Mouse (Mus musculus): ENCODE results near the gene Fnbp1l.

Fnbp1l gene

DNA sequence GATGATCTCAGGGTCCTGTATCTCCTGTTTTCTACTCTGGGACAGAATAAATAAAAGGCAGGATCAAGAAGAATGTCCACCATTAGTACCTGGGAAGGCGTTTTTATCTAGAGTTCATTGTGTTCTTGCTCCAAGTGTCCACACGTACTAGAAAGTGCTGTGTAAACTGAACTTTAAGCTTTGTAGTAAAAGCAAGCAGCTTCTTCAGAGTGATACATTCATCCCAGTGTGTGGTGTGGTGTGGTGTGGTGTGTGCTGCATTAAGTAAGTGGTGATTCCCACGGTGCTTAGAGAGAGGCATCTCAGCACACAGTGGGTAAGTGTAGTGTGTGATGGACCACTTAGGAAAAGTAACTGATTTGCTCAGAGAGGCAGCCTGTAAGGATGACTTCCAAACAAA lies 91.0 kb downstream of the Fnbp1l start:
- no peak for DNase-seq (ENCODE audit: low spot score in 2 of 2)

DNA sequence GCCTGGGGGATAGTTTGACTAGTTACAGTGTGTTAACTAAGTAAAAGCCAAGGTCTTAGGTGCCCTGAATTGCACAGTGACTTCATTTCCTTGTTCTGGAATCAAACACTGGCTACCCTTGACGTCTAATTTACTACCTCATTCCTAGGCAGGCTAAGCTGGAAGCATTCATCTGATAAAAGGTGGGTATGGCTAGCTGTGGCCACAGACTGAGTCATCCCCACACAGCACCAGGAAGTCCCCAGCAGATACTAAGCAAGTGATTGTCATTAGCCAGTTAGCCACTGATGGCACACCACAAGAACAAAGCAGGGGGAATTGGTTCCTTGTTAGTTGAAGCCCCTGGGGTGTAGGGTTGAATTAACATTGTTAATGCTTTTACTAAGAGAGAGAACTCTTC lies 98.2 kb downstream of the Fnbp1l start:
- no peak for DNase-seq (ENCODE audit: low spot score in 2 of 2)

DNA sequence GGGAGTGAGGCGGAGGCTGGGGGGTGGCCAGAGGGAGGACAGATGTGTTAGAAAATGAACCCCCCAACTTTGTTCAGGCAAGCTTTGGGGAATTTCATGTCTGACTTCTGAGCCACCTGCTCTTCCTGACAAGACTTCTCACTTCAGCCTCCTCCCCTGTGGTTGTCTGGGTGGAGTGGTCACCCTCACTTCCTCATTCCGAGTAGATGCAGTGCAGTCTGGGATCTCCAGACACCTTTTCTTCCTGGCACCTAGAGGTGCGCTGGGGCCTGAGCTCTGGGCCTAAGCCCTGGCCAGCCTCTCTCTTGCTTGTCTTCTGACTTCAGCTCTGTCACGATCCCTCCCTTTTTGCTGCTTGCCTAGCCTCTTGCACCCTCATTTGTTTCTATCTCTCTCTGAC lies 98.6 kb downstream of the Fnbp1l start:
- no peak for DNase-seq (ENCODE audit: low spot score in 2 of 2)

DNA sequence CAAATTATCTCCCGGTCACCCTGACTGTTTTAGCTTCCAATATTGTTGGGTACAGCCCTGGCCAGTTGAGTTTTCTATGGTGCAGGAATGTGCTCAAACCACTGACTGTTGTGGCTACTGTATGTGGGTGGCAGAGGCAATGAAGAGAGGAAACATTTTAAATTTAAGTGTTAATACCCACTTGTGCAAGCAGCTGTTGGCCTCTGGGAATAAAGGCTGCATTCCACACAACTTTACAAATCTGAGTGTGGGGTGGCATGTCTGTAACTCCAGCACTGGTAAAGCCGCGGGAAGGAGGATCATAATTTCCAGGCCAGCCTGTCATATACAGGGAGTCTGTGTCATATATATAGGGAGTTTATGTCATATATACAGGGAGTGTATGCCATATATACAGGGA lies 99.2 kb downstream of the Fnbp1l start:
- no peak for DNase-seq (ENCODE audit: low spot score in 2 of 2)

DNA sequence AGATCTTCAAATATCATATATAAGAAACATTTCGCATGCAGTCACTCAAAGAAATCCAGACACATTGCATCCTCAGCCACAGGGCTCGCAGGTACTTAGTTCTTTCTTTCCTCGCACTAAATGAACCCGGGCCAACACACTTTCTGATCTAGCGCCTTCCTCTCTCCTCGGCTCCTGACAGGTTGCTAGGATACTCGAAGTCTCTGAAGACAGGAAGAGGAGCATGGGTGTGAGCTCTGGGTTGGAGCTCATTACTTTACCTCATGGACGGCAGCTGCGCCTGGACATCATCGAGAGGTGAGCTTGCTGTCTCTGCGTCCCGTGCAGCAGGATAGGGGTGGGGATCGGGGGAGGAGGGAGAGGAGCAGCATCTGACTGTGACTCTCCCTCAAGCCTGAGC lies 100.4 kb downstream of the Fnbp1l start:
- DNase-seq (ENCODE audit: low spot score in 2 of 2): no peak

DNA sequence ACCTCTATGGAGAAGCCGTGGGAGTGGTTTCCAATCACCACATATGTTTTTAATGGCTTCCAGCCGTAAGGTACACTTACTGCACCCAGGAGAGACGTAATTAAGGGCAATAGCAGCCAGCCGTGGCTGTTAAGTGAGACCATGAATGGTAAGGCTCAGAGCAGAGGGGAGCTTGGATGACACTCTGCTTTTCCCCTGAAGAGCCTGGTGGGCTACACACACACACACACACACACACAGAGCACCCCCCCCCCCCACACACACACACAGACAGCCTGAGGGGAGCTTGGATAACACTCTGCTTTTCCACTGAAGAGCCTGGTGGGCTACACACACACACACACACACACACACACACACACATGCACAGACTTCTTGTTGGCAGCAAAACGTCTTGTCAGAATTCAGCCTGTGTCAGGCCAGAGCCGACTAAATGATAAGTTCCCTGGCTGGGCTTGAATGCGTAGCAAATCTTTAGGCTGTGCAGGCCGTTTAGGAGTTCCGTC lies 101.2 kb downstream of the Fnbp1l start:
- DNase-seq (ENCODE audit: low spot score in 2 of 2): no peak

DNA sequence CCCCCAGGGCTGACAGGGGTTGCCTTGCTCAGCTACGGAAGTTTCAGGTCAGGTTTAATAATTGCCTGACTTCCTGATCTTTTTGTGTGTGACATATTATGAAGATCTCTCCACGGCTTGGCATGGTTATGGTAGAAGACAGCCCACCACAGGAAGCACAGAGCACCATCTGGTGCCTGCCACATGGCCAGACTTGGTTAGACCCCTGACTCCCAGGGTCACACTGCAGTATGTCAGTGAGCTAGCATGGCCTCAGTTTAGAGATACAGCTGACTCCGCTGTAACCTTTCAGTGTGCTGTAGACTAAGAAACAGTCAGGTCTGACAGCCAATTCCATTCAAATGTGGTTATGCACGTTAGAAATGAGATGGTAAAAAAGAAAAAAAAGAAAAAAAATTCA lies 101.8 kb downstream of the Fnbp1l start:
- no peak for DNase-seq (ENCODE audit: low spot score in 2 of 2)

DNA sequence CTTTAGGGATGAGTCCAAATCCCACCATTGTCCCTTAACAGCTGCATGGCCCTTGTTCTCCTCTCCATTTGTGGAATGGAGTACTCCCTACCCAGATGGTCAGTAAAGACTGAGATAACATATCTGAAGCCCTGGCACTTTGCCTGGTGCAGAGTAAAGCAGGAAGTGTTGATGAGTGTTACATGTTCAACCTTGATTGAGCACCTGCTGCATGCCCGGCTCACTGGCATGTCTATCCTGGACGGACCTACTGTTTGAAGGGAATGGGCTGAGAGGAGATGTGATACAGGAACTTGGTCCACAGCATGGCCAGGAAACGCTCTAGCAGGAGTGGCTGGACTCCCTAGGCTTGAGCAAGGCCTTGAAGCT lies 103.2 kb downstream of the Fnbp1l start:
- no peak for DNase-seq (ENCODE audit: low spot score in 2 of 2)

DNA sequence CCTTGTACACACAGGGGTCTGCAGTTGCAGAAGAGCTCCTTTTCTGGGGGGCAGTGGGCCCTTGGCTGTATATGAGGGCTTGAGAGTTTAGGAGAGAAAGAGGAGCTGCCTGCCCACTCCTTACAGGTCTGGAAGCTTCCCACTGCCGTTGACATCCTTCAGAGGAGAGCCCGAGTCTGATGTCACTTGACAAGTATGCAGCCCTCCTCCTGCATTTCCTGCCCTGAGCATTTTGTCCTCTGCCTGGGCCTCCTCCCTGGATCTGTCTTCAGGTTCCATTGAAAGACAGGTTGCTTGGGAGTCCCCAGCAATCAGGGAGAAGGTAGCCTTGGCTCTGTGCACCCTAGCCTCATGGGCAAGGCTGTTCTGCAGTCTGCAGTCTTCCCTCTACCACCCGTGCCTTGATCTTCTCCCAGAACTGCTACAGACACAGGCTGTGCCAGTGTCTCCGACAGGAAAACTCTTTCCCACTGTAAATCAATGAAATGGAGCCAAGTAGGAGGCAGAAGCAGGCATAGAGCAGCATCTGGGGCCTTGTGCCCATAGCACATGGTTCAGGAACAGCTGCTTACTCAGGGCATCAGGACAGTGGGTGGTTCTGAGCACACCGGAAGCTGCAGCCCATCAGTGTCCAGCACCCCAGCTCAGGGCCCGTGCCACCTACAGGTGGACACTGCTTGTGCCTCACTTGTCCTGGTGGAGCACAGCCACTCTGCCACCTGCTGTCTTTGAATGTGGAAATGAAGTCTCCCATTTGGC lies 103.8 kb downstream of the Fnbp1l start:
- DNase-seq (ENCODE audit: low spot score in 2 of 2): no peak

DNA sequence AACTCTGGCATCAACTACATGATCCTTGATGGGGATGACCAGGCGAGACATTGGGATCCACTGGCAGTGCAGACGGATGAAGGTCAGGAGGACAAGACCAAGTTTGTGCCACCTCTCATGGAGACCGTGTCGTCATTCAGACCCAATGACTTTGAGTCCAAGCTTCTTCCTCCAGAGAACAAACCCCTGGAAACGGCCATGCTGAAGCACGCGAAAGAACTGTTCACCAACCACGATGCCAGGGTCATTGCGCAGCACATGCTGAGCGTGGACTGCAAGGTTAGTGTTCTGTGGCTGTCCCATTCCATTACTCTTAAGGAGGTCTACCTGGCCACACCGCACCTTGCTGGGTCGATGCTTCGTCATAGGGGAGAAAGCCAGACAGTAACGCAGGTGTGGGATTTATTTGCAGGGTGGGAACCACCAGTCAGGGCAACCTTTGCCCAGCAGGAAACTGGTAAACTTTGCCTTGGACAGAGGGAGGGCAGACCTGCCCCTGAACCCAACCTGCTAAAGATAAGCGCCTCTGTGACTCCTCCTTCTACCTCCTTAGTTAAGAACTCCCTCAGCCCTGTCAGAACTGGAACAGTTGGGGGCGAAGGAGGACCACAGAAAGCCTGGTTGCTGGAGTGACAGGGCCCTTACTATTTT lies 106.7 kb downstream of the Fnbp1l start:
- DNase-seq (ENCODE audit: low spot score in 2 of 2): no peak

DNA sequence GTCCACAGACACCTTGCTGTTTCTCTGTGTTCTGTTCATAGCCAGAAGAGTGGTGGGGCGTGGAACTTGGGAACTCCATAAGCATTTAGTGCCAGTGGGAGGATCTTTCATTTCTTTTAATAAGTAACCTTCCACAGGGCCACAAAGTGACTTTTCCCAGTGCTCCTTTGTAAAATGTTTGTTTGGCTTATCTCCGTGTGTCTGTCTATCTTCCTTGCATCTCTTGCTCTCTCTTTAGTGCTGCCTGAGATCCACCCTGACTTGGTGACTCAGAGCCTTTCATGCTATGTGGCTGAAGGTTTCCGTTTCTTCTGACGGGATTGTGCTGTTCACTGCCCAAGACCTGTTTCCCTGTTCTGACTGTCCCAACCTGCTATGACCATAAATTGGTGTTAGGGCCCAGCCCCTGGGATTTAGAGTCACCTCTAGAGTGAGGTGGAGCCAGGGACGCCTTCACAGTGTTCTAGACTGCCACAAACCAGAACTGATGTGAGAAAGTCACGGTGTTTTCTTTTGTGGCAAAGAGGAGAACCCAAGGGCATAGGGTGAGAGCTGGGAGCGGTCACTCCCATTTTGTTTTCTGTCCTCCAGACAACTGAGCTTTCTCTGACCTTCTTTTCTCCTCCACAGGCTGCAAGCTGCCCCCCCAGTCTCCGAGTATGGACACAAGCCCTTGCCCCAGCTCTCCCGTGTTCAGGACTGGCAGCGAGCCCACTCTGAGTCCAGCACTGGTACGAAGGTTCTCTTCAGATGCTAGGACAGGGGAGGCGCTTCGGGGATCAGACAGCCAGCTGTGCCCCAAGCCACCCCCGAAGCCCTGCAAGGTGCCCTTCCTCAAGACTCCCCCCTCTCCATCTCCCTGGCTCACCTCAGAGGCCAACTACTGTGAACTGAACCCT lies 107.5 kb downstream of the Fnbp1l start:
- DNase-seq (ENCODE audit: low spot score in 2 of 2): no peak

DNA sequence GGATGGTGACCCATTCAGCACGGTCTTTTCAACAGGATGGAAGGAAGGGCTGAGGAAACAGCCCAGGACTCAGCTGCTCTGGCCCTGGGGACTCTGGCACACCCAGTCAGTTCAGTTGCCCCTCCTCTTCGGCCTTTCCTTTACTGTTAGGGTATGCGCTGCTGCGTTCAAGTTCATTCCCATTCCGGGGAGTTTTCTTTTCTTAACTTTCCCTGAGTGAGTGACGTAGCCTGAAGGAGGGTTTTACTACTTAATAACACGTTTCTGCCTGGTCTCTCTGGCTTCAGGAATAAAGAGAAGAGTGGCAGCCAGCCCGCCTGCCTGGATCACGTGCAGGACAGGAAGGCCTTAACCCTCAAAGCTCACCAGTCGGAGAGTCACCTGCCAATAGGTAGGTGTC lies 108.6 kb downstream of the Fnbp1l start:
- DNase-seq (ENCODE audit: low spot score in 2 of 2): no peak

DNA sequence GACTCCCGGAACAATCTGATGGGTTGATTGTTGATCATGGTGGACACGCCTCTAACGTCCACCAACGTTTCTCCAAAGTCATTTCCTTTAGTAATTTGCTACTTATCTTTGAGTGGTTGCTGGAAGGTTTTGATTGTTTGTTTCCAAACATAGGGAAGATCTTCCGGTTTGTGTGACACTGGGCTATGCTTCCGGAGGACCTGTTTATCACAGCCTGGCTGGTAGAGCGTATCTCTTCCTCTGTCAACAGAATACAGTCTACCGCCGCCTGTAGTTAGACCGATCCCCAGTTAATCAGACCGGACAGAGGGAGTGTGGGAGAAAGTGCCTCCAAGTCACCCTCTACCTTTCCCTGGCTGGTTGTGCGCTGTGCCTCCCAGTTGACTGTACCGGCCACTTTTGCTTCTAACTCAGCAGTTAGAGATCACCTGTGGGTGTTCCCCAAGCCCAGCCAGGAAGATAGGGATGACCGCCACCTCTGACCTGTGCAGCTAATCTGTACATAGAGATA lies 109.2 kb downstream of the Fnbp1l start:
- no peak for DNase-seq (ENCODE audit: low spot score in 2 of 2)

DNA sequence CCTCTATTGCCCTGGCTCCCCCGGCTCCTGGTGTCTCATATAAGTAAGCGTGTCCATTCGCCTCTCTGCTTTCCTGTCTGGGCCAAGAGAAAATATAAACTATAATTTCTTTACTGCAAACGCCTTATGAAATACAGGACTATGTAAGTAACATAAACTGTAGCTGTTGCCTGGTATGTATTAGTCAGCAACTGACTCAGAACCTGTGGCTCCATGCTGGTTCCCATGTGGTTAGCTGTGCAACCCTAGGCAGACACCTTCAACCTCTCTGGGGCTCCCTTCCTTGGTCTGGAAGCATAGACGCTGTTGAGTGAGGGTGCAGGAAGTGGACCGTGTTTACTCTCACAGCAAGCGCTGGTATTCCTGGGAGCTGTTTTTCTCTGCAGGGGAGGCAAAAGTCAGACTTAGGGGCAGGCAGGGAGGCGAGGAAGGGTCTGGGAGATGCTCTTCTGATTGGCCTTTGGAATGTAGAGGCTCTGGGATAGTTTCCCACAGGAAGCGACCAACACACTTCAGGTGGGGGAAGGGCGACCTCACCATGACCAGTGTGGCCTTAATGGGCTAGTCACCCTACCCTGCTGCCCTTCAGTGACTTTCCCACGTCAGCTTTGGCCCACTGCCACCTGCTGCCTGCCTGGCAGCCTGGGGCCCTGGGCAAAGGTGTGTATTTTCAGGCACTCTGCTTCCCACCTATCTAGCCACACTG lies 109.8 kb downstream of the Fnbp1l start:
- no peak for DNase-seq (ENCODE audit: low spot score in 2 of 2)

DNA sequence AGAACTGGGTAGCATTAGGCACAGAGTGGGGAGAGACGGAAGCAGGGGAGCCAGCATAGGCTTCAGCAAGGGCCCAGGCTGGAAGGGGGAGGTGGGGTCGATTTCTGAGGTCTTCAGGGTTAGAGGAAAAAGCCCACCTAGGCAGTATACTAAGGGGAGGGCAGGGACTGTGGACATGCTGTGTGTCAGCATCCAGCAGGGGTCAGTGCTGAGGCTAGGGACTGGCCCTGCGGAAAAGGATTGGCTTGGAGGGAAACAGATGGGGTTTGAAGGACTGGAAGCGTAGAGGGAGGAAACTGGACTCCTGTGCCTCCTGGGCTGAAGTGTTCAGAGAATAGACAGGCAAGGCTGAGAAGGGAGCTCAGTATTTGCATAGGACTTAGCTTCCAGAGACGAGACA lies 110.4 kb downstream of the Fnbp1l start:
- no peak for DNase-seq (ENCODE audit: low spot score in 2 of 2)

DNA sequence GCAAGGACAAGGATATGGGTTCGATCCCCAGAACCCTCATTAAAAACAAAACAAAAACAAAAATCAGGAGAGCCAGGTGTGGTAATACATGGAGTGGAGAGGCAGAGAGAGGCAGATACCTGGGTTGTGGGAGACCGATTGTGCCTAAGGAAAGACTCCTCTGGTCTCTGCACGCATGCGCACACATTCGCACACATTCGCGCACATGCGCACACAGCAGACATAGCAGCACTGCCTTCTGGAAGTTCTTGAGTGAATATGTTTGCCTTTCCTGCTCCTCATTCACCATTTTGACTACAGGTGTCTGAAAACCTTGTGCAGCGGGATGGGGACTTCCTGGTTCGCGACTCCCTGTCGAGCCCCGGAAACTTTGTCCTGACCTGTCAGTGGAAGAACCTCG lies 111.7 kb downstream of the Fnbp1l start:
- no peak for DNase-seq (ENCODE audit: low spot score in 2 of 2)

DNA sequence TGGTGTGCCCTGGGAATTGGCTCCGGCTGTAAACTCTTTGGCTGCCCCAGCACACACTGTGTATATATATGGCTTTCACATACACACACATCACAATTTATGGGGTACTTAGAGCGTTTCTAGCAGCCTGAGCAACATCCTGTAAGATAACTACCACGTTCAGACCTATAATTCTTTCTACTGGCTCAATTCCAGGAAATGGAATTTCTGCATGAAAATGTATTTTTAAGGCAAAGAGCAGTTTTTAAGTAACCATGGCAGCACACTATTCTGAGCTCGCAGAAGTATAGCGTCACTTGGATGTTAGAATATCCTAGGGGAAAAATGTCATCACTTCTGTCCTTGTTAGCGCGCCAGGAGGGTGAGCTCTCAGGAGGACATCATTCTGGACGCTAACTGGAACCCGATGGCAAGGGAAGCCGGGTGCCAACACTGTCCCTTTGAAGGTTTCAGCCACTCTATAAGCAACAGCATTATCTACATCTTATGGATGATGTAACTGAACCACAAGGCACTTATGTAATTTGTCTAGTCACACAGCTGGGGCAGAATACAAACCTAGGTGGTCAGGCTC lies 113.1 kb downstream of the Fnbp1l start:
- DNase-seq (ENCODE audit: low spot score in 2 of 2): no peak

DNA sequence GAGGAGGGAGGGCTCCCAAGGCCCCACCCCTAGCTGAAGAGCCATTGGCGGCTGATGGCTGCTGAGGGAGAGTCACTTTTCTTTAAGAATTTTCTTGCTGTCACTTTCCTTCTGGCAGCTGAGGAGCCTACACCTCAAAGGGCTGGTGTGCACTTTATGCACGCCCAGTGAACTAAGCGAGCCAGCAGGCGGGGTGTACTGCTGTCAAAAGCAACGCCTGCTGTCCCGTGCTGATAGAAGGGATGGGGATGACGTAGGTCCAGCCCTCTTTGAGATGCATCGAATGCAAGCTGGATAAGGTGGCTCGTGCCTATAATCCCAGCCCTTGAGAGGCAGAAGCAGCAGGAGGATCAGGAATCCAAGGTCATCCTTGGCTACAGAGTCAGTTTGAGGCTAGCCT lies 118.6 kb downstream of the Fnbp1l start:
- no peak for DNase-seq (ENCODE audit: low spot score in 2 of 2)

DNA sequence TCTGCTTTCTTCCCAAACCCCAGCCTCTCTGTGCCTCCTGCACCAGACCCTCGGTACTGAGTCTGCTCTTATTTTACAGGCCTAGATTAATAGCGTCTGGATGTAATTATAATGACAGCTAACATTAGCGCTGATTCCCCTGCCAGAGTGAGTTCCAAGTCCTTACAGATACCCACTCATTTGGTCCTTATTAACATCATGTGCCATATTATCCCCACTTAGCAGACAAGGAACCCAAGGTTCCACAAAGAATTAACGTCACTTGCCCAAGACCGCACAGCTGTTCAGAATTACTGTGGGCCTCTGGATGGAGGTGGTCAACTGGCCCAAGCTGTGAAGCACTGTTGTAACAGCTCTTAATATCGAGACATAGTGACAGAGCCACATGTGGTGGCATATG lies 119.9 kb downstream of the Fnbp1l start:
- no peak for DNase-seq (ENCODE audit: low spot score in 2 of 2)

DNA sequence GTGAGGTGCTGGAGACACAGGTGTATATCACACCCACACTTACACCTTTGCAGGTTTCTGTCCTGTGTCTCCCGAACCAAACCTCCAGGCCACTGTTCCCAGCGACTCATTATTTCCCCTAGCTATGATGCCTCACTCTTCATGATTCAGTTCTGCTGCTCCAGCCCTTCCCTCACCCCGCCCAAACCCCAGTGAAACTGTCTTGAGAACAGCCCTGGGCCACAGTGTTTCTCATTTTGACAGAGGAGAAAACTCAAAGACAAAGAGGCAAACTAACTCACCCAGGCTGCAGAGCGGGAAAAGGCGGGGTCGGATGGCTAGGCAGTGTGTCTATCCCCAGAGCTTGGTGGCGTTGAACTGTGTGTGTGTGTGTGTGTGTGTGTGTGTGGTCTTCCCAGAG lies 121.0 kb downstream of the Fnbp1l start:
- no peak for DNase-seq (ENCODE audit: low spot score in 2 of 2)

DNA sequence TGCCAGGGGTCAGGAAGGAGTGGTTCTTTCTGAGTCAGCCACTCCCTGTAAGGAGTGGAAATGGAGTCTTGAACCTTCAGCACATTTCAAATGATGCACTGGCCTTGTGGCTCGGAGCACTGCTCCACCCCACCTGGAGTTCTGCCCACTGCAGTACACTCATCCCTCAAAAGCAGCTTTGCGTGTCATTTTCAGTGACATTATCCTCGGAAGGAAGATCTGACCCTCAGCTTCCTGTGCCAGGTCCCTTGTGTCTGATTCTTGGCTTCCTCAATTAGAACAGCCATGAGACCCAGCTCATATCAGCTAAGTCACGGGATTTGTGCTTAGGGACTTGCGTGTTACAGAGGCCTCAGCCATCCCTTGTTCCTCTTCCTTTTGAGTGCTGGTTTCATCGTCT lies 121.6 kb downstream of the Fnbp1l start:
- no peak for DNase-seq (ENCODE audit: low spot score in 2 of 2)
